In genomic region chr12:100520077-100520793, GRCm38 (mm10) we compare ENCODE assay signal across 8 mouse cellular contexts. TPM values are rescaled to one million over a fixed set of nuclear protein-coding genes. Genes with fewer than 3 reads are reported as not detected.
A peak's percentile ranks its signal among the peaks of the same experiment; 100 is the strongest.
DNase-seq lines count a peak whose midpoint lies in the region; ATAC-seq and TF ChIP-seq lines count a peak whose summit lies in the region.

No protein-coding gene starts in this region.

- H3K27ac ChIP-seq in brown adipose tissue, adult 24 weeks (replicated peaks; ENCODE audit: low read depth, low read length): peak overlapping the region; percentile 90
- peak overlapping the region; percentile 86 for H3K27ac ChIP-seq in forebrain, embryonic 15.5 days (replicated peaks)

- peak; percentile 70 for DNase-seq in G1E (ENCODE audit: low spot score)
- peak; percentile 69 for DNase-seq in heart, postnatal 4 days
- DNase-seq in layer of hippocampus, postnatal 14 days (ENCODE audit: low spot score in 2 of 2): peak; percentile 48 to 69
- peak; percentile 51 for DNase-seq in right cerebral cortex, adult 18-20 months
- peak; percentile 42 to 44 for DNase-seq in urinary bladder, postnatal 36 days (ENCODE audit: low spot score in 2 of 2)

- peak overlapping the region; percentile 92 for H3K9ac ChIP-seq in forebrain, embryonic 15.5 days (replicated peaks)

- H3K9me3 ChIP-seq in G1E (replicated peaks): peaks cover 4% of the 10 kb centered on the region
- no peaks in the 10 kb centered on the region for H3K9me3 ChIP-seq in forebrain, embryonic 15.5 days

- peaks cover 62% of the 10 kb centered on the region for H3K27me3 ChIP-seq in G1E (ENCODE audit: insufficient read depth, low read length)
- H3K27me3 ChIP-seq in forebrain, embryonic 15.5 days: no peaks in the 10 kb centered on the region

- under 1% methylated on average over 63 of the region's 76 CpGs for WGBS in forebrain, embryonic 15.5 days

- peak overlapping the region; percentile 75 for H3K4me3 ChIP-seq in G1E (ENCODE audit: low read depth, low read length)
- H3K4me3 ChIP-seq in brown adipose tissue, adult 24 weeks (ENCODE audit: insufficient read depth, low read depth, low read length): peak overlapping the region; percentile 100
- H3K4me3 ChIP-seq in forebrain, embryonic 15.5 days: peak overlapping the region; percentile 97

- no peak for TF ChIP-seq CTCF in G1E (IDR thresholded peaks at IDR 0.05; ENCODE audit: low read depth, low read length)

- H3K36me3 ChIP-seq in G1E (replicated peaks): peaks cover 3% of the 10 kb centered on the region
- no peaks in the 10 kb centered on the region for H3K36me3 ChIP-seq in forebrain, embryonic 15.5 days

- peaks cover 14% of the 10 kb centered on the region for H3K4me1 ChIP-seq in G1E (ENCODE audit: insufficient read depth, low read depth, low read length)
- peaks cover 27% of the 10 kb centered on the region for H3K4me1 ChIP-seq in brown adipose tissue, adult 24 weeks (ENCODE audit: control insufficient read depth, insufficient read depth, insufficient read length, low read length)
- H3K4me1 ChIP-seq in forebrain, embryonic 15.5 days: peaks cover 26% of the 10 kb centered on the region

- H3K4me2 ChIP-seq in forebrain, embryonic 15.5 days (replicated peaks): peak overlapping the region; percentile 79

- no peak for ATAC-seq in G1E (ENCODE audit: extremely low read depth, insufficient number of reproducible peaks, low FRiP score, poor library complexity, severe bottlenecking)
- peak; percentile 73 for ATAC-seq in forebrain, embryonic 15.5 days (replicated peaks)
- peak; percentile 52 for ATAC-seq in megakaryocyte, adult 5-6 weeks (ENCODE audit: poor library complexity, severe bottlenecking)

RNA-seq across cellular contexts. Expression of gene Ttc7b, which starts 0.4 kb away (rescaled TPM):
- total RNA-seq in G1E (2014; fragmentation: Nextera tagmentation) (27.1 and 33.9 TPM in 2 replicates), G1E (2017) (25.4 and 26.8 TPM in 2 replicates)
- 21.1 and 24.2 TPM in 2 replicates for polyA plus RNA-seq in G1E (2012)
- 37.7 and 42.9 TPM in 2 replicates for polyA plus RNA-seq in brown adipose tissue, adult 24 weeks (2012; ENCODE audit: insufficient read depth, insufficient read length, missing spikeins)
- polyA plus RNA-seq in forebrain, embryonic 15.5 days (2015; fragmentation: Nextera tagmentation; extraction: Ambion mirVana): 6.5 and 8.2 TPM in 2 replicates
- total RNA-seq in heart, postnatal 4 days (2021): 10 to 100 TPM; 75.1 to 77.4 TPM
- total RNA-seq in layer of hippocampus, postnatal 14 days (2021): 100 to 1,000 TPM; 132 to 146 TPM
- 26.2 and 28.9 TPM in 2 replicates for total RNA-seq in megakaryocyte, adult 5-6 weeks (2015)
- 14.4 and 16.9 TPM in 2 replicates for total RNA-seq in megakaryocyte, adult 5-6 weeks (2017)
